Mouse (Mus musculus): Measurements from ENCODE around the gene Appl1. TPM values are rescaled to one million over a fixed set of nuclear protein-coding genes. Genes with fewer than 3 reads are reported as not detected.

The Appl1 gene
- total and polyA plus RNA-seq, 3 experiments: 1.9 to 21.4 (median 10.0) TPM

DNA sequence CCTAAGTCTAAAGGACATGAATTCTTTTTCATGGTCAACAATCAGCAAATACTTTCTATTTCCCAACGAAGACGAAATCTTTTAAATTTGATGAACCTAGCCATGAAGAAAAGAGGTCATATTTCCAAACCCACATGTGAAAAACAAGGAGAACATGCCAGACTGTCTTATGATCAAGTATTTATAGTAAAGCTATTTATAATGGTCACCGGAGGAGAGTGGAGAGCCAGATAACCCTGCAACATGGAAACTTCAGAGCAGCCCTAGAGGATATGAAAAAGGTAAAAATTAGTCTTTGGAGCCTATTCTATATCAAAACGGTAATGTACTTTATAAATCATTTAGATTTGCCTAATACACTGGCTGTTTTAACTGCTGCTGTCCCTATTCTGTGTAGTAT, 76.6 kb downstream of the Appl1 start, which contains the start of gene Asb14:
TSS of gene Asb14 (plus strand) at position 166 of the 400 bp plus-strand sequence.
- Histone ChIP-seq H3K4me3 (ENCODE audit: low read depth, low read length) (no peak within 1 kb of the TSS), H3K9me3 (replicated peaks) (no peaks in the 10 kb centered on the region), H3K36me3 (replicated peaks) (no peaks in the 10 kb centered on the region), H3K27me3 (ENCODE audit: insufficient read depth, low read length) (peaks cover 10% of the 10 kb centered on the region), H3K4me1 (ENCODE audit: insufficient read depth, low read depth, low read length) (no peaks in the 10 kb centered on the region)
- TF ChIP-seq POLR2AphosphoS5 (IDR thresholded peaks at IDR 0.05; ENCODE audit: insufficient replicate concordance, low read depth, low read length): no peak
- TF ChIP-seq CTCF (IDR thresholded peaks at IDR 0.05; ENCODE audit: low read depth, low read length): no peak
- TF ChIP-seq GATA1 (IDR thresholded peaks at IDR 0.05; ENCODE audit: borderline replicate concordance, low read length): no peak
- no peak for TF ChIP-seq GATA2 (IDR thresholded peaks at IDR 0.05; ENCODE audit: borderline replicate concordance, low read depth, low read length)
- no peak for TF ChIP-seq TAL1 (conservative IDR thresholded peaks at IDR 0.05; ENCODE audit: low read depth, low read length)
- DNase-seq (ENCODE audit: low spot score) (no peak), ATAC-seq (ENCODE audit: extremely low read depth, insufficient number of reproducible peaks, low FRiP score, poor library complexity, severe bottlenecking) (no peak)

- no peak for TF ChIP-seq GATA2 (IDR thresholded peaks at IDR 0.05; ENCODE audit: borderline replicate concordance, low read depth, low read length)
- no peaks in the 10 kb centered on the region for H3K36me3 ChIP-seq (replicated peaks)
- H3K4me1 ChIP-seq (ENCODE audit: insufficient read depth, low read depth, low read length): no peaks in the 10 kb centered on the region
- no peak overlapping the region for H3K4me3 ChIP-seq (ENCODE audit: low read depth, low read length)
- ATAC-seq (ENCODE audit: extremely low read depth, insufficient number of reproducible peaks, low FRiP score, poor library complexity, severe bottlenecking) (no peak), DNase-seq (ENCODE audit: low spot score) (no peak)
- peaks cover 3% of the 10 kb centered on the region; the same call in 1 of the 2 replicates for H3K27me3 ChIP-seq (ENCODE audit: insufficient read depth, low read length)
- H3K9me3 ChIP-seq (replicated peaks): no peaks in the 10 kb centered on the region
These were observed 80.3 kb downstream of the Appl1 start for GRCm38 (mm10) chr14:26890777-26891176.

GRCm38 (mm10) chr14:26887244-26887643, 83.8 kb downstream of the Appl1 start:
- H3K4me3 ChIP-seq (ENCODE audit: low read depth, low read length): no peak overlapping the region
- H3K4me1 ChIP-seq (ENCODE audit: insufficient read depth, low read depth, low read length): no peaks in the 10 kb centered on the region
- no peaks in the 10 kb centered on the region for H3K36me3 ChIP-seq (replicated peaks)
- no peak for ATAC-seq (ENCODE audit: extremely low read depth, insufficient number of reproducible peaks, low FRiP score, poor library complexity, severe bottlenecking)
- TF ChIP-seq TAL1 (conservative IDR thresholded peaks at IDR 0.05; ENCODE audit: low read depth, low read length) (no peak), POLR2AphosphoS5 (IDR thresholded peaks at IDR 0.05; ENCODE audit: insufficient replicate concordance, low read depth, low read length) (no peak), GATA1 (IDR thresholded peaks at IDR 0.05; ENCODE audit: borderline replicate concordance, low read length) (no peak), GATA2 (IDR thresholded peaks at IDR 0.05; ENCODE audit: borderline replicate concordance, low read depth, low read length) (no peak)
- 0 out of 2 replicates have a peak, but pooled peaks cover 2% of the 10 kb centered on the region for H3K27me3 ChIP-seq (ENCODE audit: insufficient read depth, low read length)
- no peaks in the 10 kb centered on the region for H3K9me3 ChIP-seq (replicated peaks)
- DNase-seq (ENCODE audit: low spot score): no peak

- H3K4me1 ChIP-seq (ENCODE audit: insufficient read depth, low read depth, low read length): no peaks in the 10 kb centered on the region
- no peak for DNase-seq (ENCODE audit: low spot score)
- peaks cover 5% of the 10 kb centered on the region; the same call in 1 of the 2 replicates for H3K27me3 ChIP-seq (ENCODE audit: insufficient read depth, low read length)
- TF ChIP-seq POLR2AphosphoS5 (IDR thresholded peaks at IDR 0.05; ENCODE audit: insufficient replicate concordance, low read depth, low read length) (no peak), TAL1 (conservative IDR thresholded peaks at IDR 0.05; ENCODE audit: low read depth, low read length) (no peak), GATA1 (IDR thresholded peaks at IDR 0.05; ENCODE audit: borderline replicate concordance, low read length) (no peak), GATA2 (IDR thresholded peaks at IDR 0.05; ENCODE audit: borderline replicate concordance, low read depth, low read length) (no peak), CTCF (IDR thresholded peaks at IDR 0.05; ENCODE audit: low read depth, low read length) (no peak)
- H3K4me3 ChIP-seq (ENCODE audit: low read depth, low read length): no peak overlapping the region
- H3K9me3 ChIP-seq (replicated peaks): no peaks in the 10 kb centered on the region
- no peaks in the 10 kb centered on the region for H3K36me3 ChIP-seq (replicated peaks)
- ATAC-seq (ENCODE audit: extremely low read depth, insufficient number of reproducible peaks, low FRiP score, poor library complexity, severe bottlenecking): no peak
These were observed 89.3 kb downstream of the Appl1 start for GRCm38 (mm10) chr14:26881700-26882099.

DNA sequence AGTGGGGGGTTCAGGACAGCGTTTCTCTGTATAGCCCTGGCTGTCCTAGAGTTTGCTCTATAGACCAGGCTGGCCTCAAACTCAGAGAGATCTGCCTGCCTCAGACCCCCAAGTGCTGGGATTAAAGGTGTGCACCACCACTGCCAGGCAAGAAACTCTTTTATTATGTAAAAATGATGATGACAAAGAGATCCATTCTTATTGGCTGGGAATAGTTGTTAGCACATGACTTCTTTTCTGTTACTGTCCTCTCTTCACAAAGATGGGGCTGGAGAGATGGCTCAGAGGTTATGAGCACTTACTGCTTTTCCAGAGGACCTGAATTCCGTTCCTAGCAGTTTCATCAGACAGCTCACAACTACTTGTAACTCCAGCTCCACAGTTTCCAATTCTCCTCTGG, 91.1 kb downstream of the Appl1 start:
- no peaks in the 10 kb centered on the region for H3K36me3 ChIP-seq (replicated peaks)
- TF ChIP-seq GATA1 (IDR thresholded peaks at IDR 0.05; ENCODE audit: borderline replicate concordance, low read length) (no peak), CTCF (IDR thresholded peaks at IDR 0.05; ENCODE audit: low read depth, low read length) (no peak), TAL1 (conservative IDR thresholded peaks at IDR 0.05; ENCODE audit: low read depth, low read length) (no peak), POLR2AphosphoS5 (IDR thresholded peaks at IDR 0.05; ENCODE audit: insufficient replicate concordance, low read depth, low read length) (no peak), GATA2 (IDR thresholded peaks at IDR 0.05; ENCODE audit: borderline replicate concordance, low read depth, low read length) (no peak)
- no peaks in the 10 kb centered on the region for H3K4me1 ChIP-seq (ENCODE audit: insufficient read depth, low read depth, low read length)
- no peak overlapping the region for H3K4me3 ChIP-seq (ENCODE audit: low read depth, low read length)
- peaks cover 5% of the 10 kb centered on the region; the same call in 1 of the 2 replicates for H3K27me3 ChIP-seq (ENCODE audit: insufficient read depth, low read length)
- no peak for DNase-seq (ENCODE audit: low spot score)
- no peak for ATAC-seq (ENCODE audit: extremely low read depth, insufficient number of reproducible peaks, low FRiP score, poor library complexity, severe bottlenecking)
- H3K9me3 ChIP-seq (replicated peaks): no peaks in the 10 kb centered on the region

DNA sequence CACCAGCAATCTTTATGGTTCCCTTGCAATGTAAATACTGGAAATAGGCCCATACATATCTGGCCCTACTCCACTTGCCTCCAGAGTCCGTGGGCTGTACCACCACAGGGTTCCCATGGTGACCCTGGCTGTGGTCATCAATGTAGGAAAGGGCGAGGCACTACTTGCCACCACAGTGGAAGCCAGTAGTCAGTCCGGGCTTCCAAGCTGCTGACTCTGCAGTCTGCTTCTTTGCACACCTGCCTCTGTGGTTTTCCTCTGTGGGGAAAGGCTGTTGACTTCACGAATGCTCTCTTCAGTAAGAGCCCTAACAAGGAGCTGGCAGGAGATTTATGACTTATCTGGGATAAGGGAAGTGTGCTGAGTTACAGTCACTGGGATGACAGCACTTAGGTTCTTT, 92.3 kb downstream of the Appl1 start:
- no peaks in the 10 kb centered on the region for H3K36me3 ChIP-seq (replicated peaks)
- H3K4me1 ChIP-seq (ENCODE audit: insufficient read depth, low read depth, low read length): no peaks in the 10 kb centered on the region
- TF ChIP-seq GATA1 (IDR thresholded peaks at IDR 0.05; ENCODE audit: borderline replicate concordance, low read length) (no peak), GATA2 (IDR thresholded peaks at IDR 0.05; ENCODE audit: borderline replicate concordance, low read depth, low read length) (no peak), CTCF (IDR thresholded peaks at IDR 0.05; ENCODE audit: low read depth, low read length) (no peak), POLR2AphosphoS5 (IDR thresholded peaks at IDR 0.05; ENCODE audit: insufficient replicate concordance, low read depth, low read length) (no peak), TAL1 (conservative IDR thresholded peaks at IDR 0.05; ENCODE audit: low read depth, low read length) (no peak)
- DNase-seq (ENCODE audit: low spot score) (no peak), ATAC-seq (ENCODE audit: extremely low read depth, insufficient number of reproducible peaks, low FRiP score, poor library complexity, severe bottlenecking) (no peak)
- no peak overlapping the region for H3K4me3 ChIP-seq (ENCODE audit: low read depth, low read length)
- no peaks in the 10 kb centered on the region for H3K9me3 ChIP-seq (replicated peaks)
- peaks cover 5% of the 10 kb centered on the region; the same call in 1 of the 2 replicates for H3K27me3 ChIP-seq (ENCODE audit: insufficient read depth, low read length)

Other genes with a start within 250 kb of the Appl1 start
- not detected in 2 replicates for gene Asb14, start 76.7 kb downstream of the Appl1 start, total RNA-seq (2014; fragmentation: Nextera tagmentation)
- 0.16 TPM in 1 of 2 replicates, not detected in the other for gene Asb14, start 76.7 kb downstream of the Appl1 start, total RNA-seq (2017)
- gene Asb14, start 76.7 kb downstream of the Appl1 start, polyA plus RNA-seq (2012): not detected in 2 replicates
- not detected in 2 replicates for gene Hesx1, start 23.2 kb upstream of the Appl1 start, total RNA-seq (2014; fragmentation: Nextera tagmentation)
- gene Hesx1, start 23.2 kb upstream of the Appl1 start, total RNA-seq (2017): 0.41 TPM in 1 of 2 replicates, not detected in the other
- gene Hesx1, start 23.2 kb upstream of the Appl1 start, polyA plus RNA-seq (2012): not detected in 2 replicates
- not detected in 2 replicates for gene Il17rd, start 67.7 kb upstream of the Appl1 start, total RNA-seq (2014; fragmentation: Nextera tagmentation)
- 0.06 and 0.11 TPM in 2 replicates for gene Il17rd, start 67.7 kb upstream of the Appl1 start, total RNA-seq (2017)
- not detected in 2 replicates for gene Il17rd, start 67.7 kb upstream of the Appl1 start, polyA plus RNA-seq (2012)
- gene Arhgef3, start 143.7 kb upstream of the Appl1 start, total RNA-seq (2014; fragmentation: Nextera tagmentation): 15.2 and 17.8 TPM in 2 replicates
- gene Arhgef3, start 143.7 kb upstream of the Appl1 start, total RNA-seq (2017): 11.9 and 12.3 TPM in 2 replicates
- gene Arhgef3, start 143.7 kb upstream of the Appl1 start, polyA plus RNA-seq (2012): 5.6 and 6.7 TPM in 2 replicates

All from G1E (cell line).